Comparison of ENCODE assay signal across 8 mouse cellular contexts in the genomic region with DNA sequence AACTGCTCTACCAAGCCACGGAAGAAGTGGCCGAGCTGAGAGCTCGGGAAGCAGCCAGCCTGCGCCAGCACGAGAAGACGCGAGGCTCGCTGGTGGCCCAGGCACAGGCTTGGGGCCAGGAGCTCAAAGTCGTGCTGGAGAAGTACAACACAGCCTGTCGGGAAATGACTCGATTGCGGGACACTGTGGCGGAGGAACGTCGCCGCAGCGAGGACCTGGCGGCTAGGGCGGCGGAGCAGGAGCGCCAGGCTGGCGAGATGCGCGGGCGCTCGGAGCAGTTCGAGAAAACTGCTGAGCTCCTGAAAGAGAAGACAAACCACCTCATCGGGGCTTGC. TPM values are rescaled to one million over a fixed set of nuclear protein-coding genes. Genes with fewer than 3 reads are reported as not detected.
DNase-seq lines count a peak whose midpoint lies in the region; ATAC-seq and TF ChIP-seq lines count a peak whose summit lies in the region.

No protein-coding gene starts in this region.

- ATAC-seq in embryonic facial prominence, embryonic 13.5 days (ENCODE audit: insufficient number of reproducible peaks, insufficient read depth, low FRiP score, low TSS enrichment, low read depth) = no peak
- no peak for ATAC-seq in hindbrain, embryonic 14.5 days (ENCODE audit: low FRiP score)
- no peak for ATAC-seq in midbrain, embryonic 15.5 days (replicated peaks)

- peak overlapping the region; percentile 59 for H3K9ac ChIP-seq in embryonic facial prominence, embryonic 13.5 days
- no peak overlapping the region for H3K9ac ChIP-seq in hindbrain, embryonic 14.5 days
- H3K9ac ChIP-seq in midbrain, embryonic 15.5 days = no peak overlapping the region

- H3K27me3 ChIP-seq in kidney, adult 2 months (replicated peaks; ENCODE audit: control insufficient read depth, insufficient read depth, low read length) = no peaks in the 10 kb centered on the region; the same call in 1 of the 2 replicates
- H3K27me3 ChIP-seq in embryonic facial prominence, embryonic 13.5 days = peaks cover 24% of the 10 kb centered on the region
- peaks cover 15% of the 10 kb centered on the region; the same call in 1 of the 2 replicates for H3K27me3 ChIP-seq in hindbrain, embryonic 14.5 days (ENCODE audit: control insufficient read depth, insufficient read depth, low read length)
- no peaks in the 10 kb centered on the region for H3K27me3 ChIP-seq in midbrain, embryonic 15.5 days (replicated peaks)

- intact Hi-C loops in gastrocnemius, postnatal 14 days (cut with DNase I; ENCODE audit: low total_unique reads) = no loop called here
- intact Hi-C loops in left cerebral cortex, postnatal 25 days (cut with DNase I) = no loop called here

- TF ChIP-seq POLR2A in kidney, adult 2 months (IDR thresholded peaks at IDR 0.05; ENCODE audit: low read depth, low read length) = no peak

- H3K36me3 ChIP-seq in kidney, adult 2 months (ENCODE audit: control insufficient read depth, insufficient read depth, low read length) = no peaks in the 10 kb centered on the region
- no peaks in the 10 kb centered on the region for H3K36me3 ChIP-seq in embryonic facial prominence, embryonic 13.5 days
- H3K36me3 ChIP-seq in hindbrain, embryonic 14.5 days (replicated peaks; ENCODE audit: control insufficient read depth, insufficient read depth) = no peaks in the 10 kb centered on the region
- H3K36me3 ChIP-seq in midbrain, embryonic 15.5 days (replicated peaks) = no peaks in the 10 kb centered on the region

- no peaks in the 10 kb centered on the region; the same call in 1 of the 2 replicates for H3K4me1 ChIP-seq in kidney, adult 2 months (ENCODE audit: control insufficient read depth, insufficient read depth, low read length)
- H3K4me1 ChIP-seq in embryonic facial prominence, embryonic 13.5 days = peaks cover 16% of the 10 kb centered on the region
- H3K4me1 ChIP-seq in hindbrain, embryonic 14.5 days (replicated peaks; ENCODE audit: control insufficient read depth, insufficient read depth, low read length) = no peaks in the 10 kb centered on the region
- H3K4me1 ChIP-seq in midbrain, embryonic 15.5 days = 0 out of 2 replicates have a peak, but pooled peaks cover 13% of the 10 kb centered on the region

- no peak overlapping the region for H3K27ac ChIP-seq in kidney, adult 2 months (ENCODE audit: insufficient read depth, low read depth, low read length)
- H3K27ac ChIP-seq in embryonic facial prominence, embryonic 13.5 days = peak overlapping the region; percentile 33; the same call in 1 of the 2 replicates
- no peak overlapping the region for H3K27ac ChIP-seq in hindbrain, embryonic 14.5 days
- H3K27ac ChIP-seq in midbrain, embryonic 15.5 days = no peak overlapping the region

- TF ChIP-seq CTCF in kidney, adult 2 months (conservative IDR thresholded peaks at IDR 0.05; ENCODE audit: insufficient read depth, insufficient read length, low read depth, low read length) = no peak

- WGBS in kidney, adult 2 months = 37% methylated on average over 28 of the region's 28 CpGs
- WGBS in embryonic facial prominence, embryonic 13.5 days = 32% methylated on average over 28 of the region's 28 CpGs
- WGBS in hindbrain, embryonic 14.5 days = 37% methylated on average over 28 of the region's 28 CpGs
- 43% methylated on average over 28 of the region's 28 CpGs for WGBS in midbrain, embryonic 15.5 days

- no peak overlapping the region for H3K4me3 ChIP-seq in kidney, adult 2 months (ENCODE audit: insufficient read depth, low read depth, low read length)
- H3K4me3 ChIP-seq in embryonic facial prominence, embryonic 13.5 days = peak overlapping the region; percentile 30
- peak overlapping the region; percentile 13; the same call in 1 of the 2 replicates for H3K4me3 ChIP-seq in hindbrain, embryonic 14.5 days (replicated peaks; ENCODE audit: low read length)
- H3K4me3 ChIP-seq in midbrain, embryonic 15.5 days = no peak overlapping the region

- no peaks in the 10 kb centered on the region for H3K9me3 ChIP-seq in embryonic facial prominence, embryonic 13.5 days
- no peaks in the 10 kb centered on the region for H3K9me3 ChIP-seq in hindbrain, embryonic 14.5 days (ENCODE audit: control insufficient read depth, low read length)
- no peaks in the 10 kb centered on the region for H3K9me3 ChIP-seq in midbrain, embryonic 15.5 days

- peak; percentile 10 for DNase-seq in kidney, adult 2 months
- no peak for DNase-seq in kidney, postnatal 10 days
- DNase-seq in hindbrain, embryonic 14.5 days (ENCODE audit: low spot score) = no peak
- DNase-seq in gastrocnemius, postnatal 14 days = no peak
- DNase-seq in left cerebral cortex, postnatal 25 days (ENCODE audit: low spot score in 2 of 2) = no peak
- no peak for DNase-seq in cerebellum, adult 8-10 months

- peak overlapping the region; percentile 59 for H3K4me2 ChIP-seq in embryonic facial prominence, embryonic 13.5 days
- peak overlapping the region; percentile 44 for H3K4me2 ChIP-seq in hindbrain, embryonic 14.5 days (replicated peaks)
- H3K4me2 ChIP-seq in midbrain, embryonic 15.5 days = peak overlapping the region; percentile 43

RNA-seq across cellular contexts. Expression of a gene that starts 11.4 kb away (rescaled TPM):
- polyA plus RNA-seq in kidney, adult 2 months (2012; rRNA removed) = 21.0 and 23.2 TPM in 2 replicates
- polyA plus RNA-seq in embryonic facial prominence, embryonic 13.5 days (2015; fragmentation: Nextera tagmentation; extraction: Ambion mirVana) = 71.5 and 75.2 TPM in 2 replicates
- polyA plus RNA-seq in hindbrain, embryonic 14.5 days (2014; fragmentation: Nextera tagmentation; extraction: Ambion mirVana) = 27.5 and 29.3 TPM in 2 replicates
- 37.8 and 38.7 TPM in 2 replicates for polyA plus RNA-seq in midbrain, embryonic 15.5 days (2015; fragmentation: Nextera tagmentation; extraction: Ambion mirVana)
- total RNA-seq in gastrocnemius, postnatal 14 days (2021) = 10 to 100 TPM; 10.4 to 12.1 TPM
- 10 to 100 TPM; 23.4 to 24.5 TPM for total RNA-seq in left cerebral cortex, postnatal 25 days (2021)

RNA-seq across cellular contexts. Expression of a gene that starts 14.9 kb away (rescaled TPM):
- polyA plus RNA-seq in kidney, adult 2 months (2012; rRNA removed) = 0.38 and 0.45 TPM in 2 replicates
- 1.3 and 2.1 TPM in 2 replicates for polyA plus RNA-seq in embryonic facial prominence, embryonic 13.5 days (2015; fragmentation: Nextera tagmentation; extraction: Ambion mirVana)
- 1.7 and 1.8 TPM in 2 replicates for polyA plus RNA-seq in hindbrain, embryonic 14.5 days (2014; fragmentation: Nextera tagmentation; extraction: Ambion mirVana)
- polyA plus RNA-seq in midbrain, embryonic 15.5 days (2015; fragmentation: Nextera tagmentation; extraction: Ambion mirVana) = 2.1 TPM in 2 replicates
- 1 to 10 TPM; 1.0 to 2.3 TPM for total RNA-seq in gastrocnemius, postnatal 14 days (2021)
- 1 to 10 TPM; 6.8 to 7.0 TPM for total RNA-seq in left cerebral cortex, postnatal 25 days (2021)

RNA-seq across cellular contexts. Expression of a gene that starts 23.6 kb away (rescaled TPM):
- 2.0 and 3.6 TPM in 2 replicates for polyA plus RNA-seq in kidney, adult 2 months (2012; rRNA removed)
- 13.5 and 16.5 TPM in 2 replicates for polyA plus RNA-seq in embryonic facial prominence, embryonic 13.5 days (2015; fragmentation: Nextera tagmentation; extraction: Ambion mirVana)
- polyA plus RNA-seq in hindbrain, embryonic 14.5 days (2014; fragmentation: Nextera tagmentation; extraction: Ambion mirVana) = 16.5 and 17.3 TPM in 2 replicates
- 13.5 and 15.4 TPM in 2 replicates for polyA plus RNA-seq in midbrain, embryonic 15.5 days (2015; fragmentation: Nextera tagmentation; extraction: Ambion mirVana)
- total RNA-seq in gastrocnemius, postnatal 14 days (2021) = under 1 TPM; 0.96 to 1.00 TPM
- 10 to 100 TPM in 1 of 2 experiments, 1 to 10 TPM in 1; 7.6 to 10.0 TPM for total RNA-seq in left cerebral cortex, postnatal 25 days (2021)

RNA-seq across cellular contexts. Expression of a gene that starts 39.4 kb away (rescaled TPM):
- 1.2 and 1.6 TPM in 2 replicates for polyA plus RNA-seq in kidney, adult 2 months (2012; rRNA removed)
- polyA plus RNA-seq in embryonic facial prominence, embryonic 13.5 days (2015; fragmentation: Nextera tagmentation; extraction: Ambion mirVana) = 3.5 and 3.8 TPM in 2 replicates
- polyA plus RNA-seq in hindbrain, embryonic 14.5 days (2014; fragmentation: Nextera tagmentation; extraction: Ambion mirVana) = 0.86 and 0.99 TPM in 2 replicates
- 1.5 and 1.6 TPM in 2 replicates for polyA plus RNA-seq in midbrain, embryonic 15.5 days (2015; fragmentation: Nextera tagmentation; extraction: Ambion mirVana)
- 1 to 10 TPM; 2.9 to 3.0 TPM for total RNA-seq in gastrocnemius, postnatal 14 days (2021)
- 1 to 10 TPM; 2.3 to 3.5 TPM for total RNA-seq in left cerebral cortex, postnatal 25 days (2021)

RNA-seq across cellular contexts. Expression of a gene that starts 42.6 kb away (rescaled TPM):
- 32.2 and 34.6 TPM in 2 replicates for polyA plus RNA-seq in kidney, adult 2 months (2012; rRNA removed)
- 33.3 and 34.5 TPM in 2 replicates for polyA plus RNA-seq in embryonic facial prominence, embryonic 13.5 days (2015; fragmentation: Nextera tagmentation; extraction: Ambion mirVana)
- polyA plus RNA-seq in hindbrain, embryonic 14.5 days (2014; fragmentation: Nextera tagmentation; extraction: Ambion mirVana) = 28.1 and 28.3 TPM in 2 replicates
- 33.7 and 33.8 TPM in 2 replicates for polyA plus RNA-seq in midbrain, embryonic 15.5 days (2015; fragmentation: Nextera tagmentation; extraction: Ambion mirVana)
- 10 to 100 TPM; 16.0 to 18.7 TPM for total RNA-seq in gastrocnemius, postnatal 14 days (2021)
- 10 to 100 TPM; 25.0 to 27.5 TPM for total RNA-seq in left cerebral cortex, postnatal 25 days (2021)

Comparison
In these comparisons a context has a peak if more than half of its experiments do, and no peak if none do; other contexts are left out.
1. H3K4me3 ChIP-seq: peak in embryonic facial prominence, embryonic 13.5 days (single experiment) and hindbrain, embryonic 14.5 days (single experiment); none in kidney, adult 2 months (single experiment) and midbrain, embryonic 15.5 days (single experiment).
2. Peak in every context shown above with its lines, with median percentiles within 50 percentile points of each other: H3K4me2 ChIP-seq.